Mouse (Mus musculus) adrenal gland, adult 18-20 months (tissue): ENCODE measurements around the gene Srp54c. TPM values are rescaled to one million over a fixed set of nuclear protein-coding genes. Genes with fewer than 3 reads are reported as not detected.

Experiments
- DNase-seq, 2 experiments: peaks; one replicate each; pipeline ENCODE4 v3.0.0; 2021 to 2022; ENCODE audit warnings: low spot score in 2 of 2
- total RNA-seq, 2 experiments: library from RNA; stranded (reverse); gene quantifications; 1 replicate in 1 of 2; 2 replicates in 1 of 2; pipeline ENCODE4 v1.2.3; 2021

The Srp54c gene
- total RNA-seq, 2 experiments from 2014 or later: 38.0 to 74.2 TPM

DNA sequence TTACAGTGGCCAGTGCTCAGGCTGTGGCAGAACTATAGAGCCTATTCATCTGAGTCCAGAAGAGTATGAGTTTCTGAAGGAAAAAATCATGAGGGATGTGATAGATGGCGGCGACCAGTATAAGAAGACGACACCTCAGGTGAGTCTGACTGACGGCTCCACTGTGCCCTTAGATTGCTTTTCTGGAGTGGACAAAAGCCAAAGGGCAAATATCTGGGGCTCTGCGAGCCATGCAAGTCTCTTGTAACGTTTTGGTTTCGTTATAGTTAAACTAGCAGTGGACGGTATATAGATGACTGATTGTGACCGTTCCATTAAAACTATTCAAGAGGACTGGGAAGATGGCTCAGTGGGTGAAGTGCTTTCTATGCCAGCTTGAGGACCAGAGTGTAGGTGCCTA is 78.8 kb downstream of the Srp54c start:
- DNase-seq: no peak

- DNase-seq: no peak
These were observed 79.5 kb downstream of the Srp54c start for GRCm38 (mm10) chr12:55309501-55309900.

GRCm38 (mm10) chr12:55311841-55312240 is 81.9 kb downstream of the Srp54c start:
- DNase-seq: no peak

Other genes starting within 250 kb of the Srp54c start
- gene Gm20403, start 243.6 kb upstream of the Srp54c start, total RNA-seq: not detected
- 10 to 100 TPM; 22.8 to 23.0 TPM for gene Baz1a, start 215.8 kb upstream of the Srp54c start, total RNA-seq
- gene 2700097O09Rik, start 150.1 kb upstream of the Srp54c start, total RNA-seq: 10 to 100 TPM; 10.7 to 11.1 TPM
- gene Srp54a, start 149.9 kb upstream of the Srp54c start, total RNA-seq: 100 to 1,000 TPM; 105 to 206 TPM
- gene Fam177a, start 105.7 kb upstream of the Srp54c start, total RNA-seq: 10 to 100 TPM in 1 of 2 experiments, 1 to 10 TPM in 1; 4.3 to 11.8 TPM
- 100 to 1,000 TPM in 1 of 2 experiments, 10 to 100 TPM in 1; 65.4 to 130 TPM for gene Srp54b, start 75.1 kb upstream of the Srp54c start, total RNA-seq
- 10 to 100 TPM in 1 of 2 experiments, not detected in 1; 10.9 TPM for gene 1700047I17Rik2, start 30.6 kb upstream of the Srp54c start, total RNA-seq
- 10 to 100 TPM; 11.3 to 15.2 TPM for gene 1110008L16Rik, start 69.4 kb downstream of the Srp54c start, total RNA-seq
- 10 to 100 TPM; 11.8 to 12.5 TPM for gene Ppp2r3c, start 72.8 kb downstream of the Srp54c start, total RNA-seq
- gene Psma6, start 154.1 kb downstream of the Srp54c start, total RNA-seq: 100 to 1,000 TPM; 230 to 239 TPM